Mouse (Mus musculus) cerebellum, adult 11 months (tissue): ENCODE results near the gene Exoc6.

Experiments used
- DNase-seq: peaks from one replicate; pipeline ENCODE4 v3.0.0; 2022

Exoc6 gene

DNA sequence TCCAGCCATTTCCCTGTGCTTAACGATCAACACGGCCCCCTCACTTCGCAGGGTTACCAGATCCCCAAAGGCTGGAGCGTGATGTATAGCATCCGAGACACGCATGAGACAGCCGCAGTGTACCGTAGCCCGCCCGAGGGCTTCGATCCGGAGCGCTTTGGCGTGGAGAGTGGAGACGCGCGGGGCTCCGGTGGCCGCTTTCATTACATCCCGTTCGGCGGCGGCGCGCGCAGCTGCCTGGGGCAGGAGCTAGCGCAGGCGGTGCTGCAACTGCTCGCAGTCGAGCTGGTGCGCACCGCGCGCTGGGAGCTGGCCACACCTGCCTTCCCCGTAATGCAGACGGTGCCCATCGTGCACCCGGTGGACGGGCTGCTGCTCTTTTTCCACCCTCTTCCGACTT lies 142.7 kb downstream of the Exoc6 start:
- DNase-seq: no peak

DNA sequence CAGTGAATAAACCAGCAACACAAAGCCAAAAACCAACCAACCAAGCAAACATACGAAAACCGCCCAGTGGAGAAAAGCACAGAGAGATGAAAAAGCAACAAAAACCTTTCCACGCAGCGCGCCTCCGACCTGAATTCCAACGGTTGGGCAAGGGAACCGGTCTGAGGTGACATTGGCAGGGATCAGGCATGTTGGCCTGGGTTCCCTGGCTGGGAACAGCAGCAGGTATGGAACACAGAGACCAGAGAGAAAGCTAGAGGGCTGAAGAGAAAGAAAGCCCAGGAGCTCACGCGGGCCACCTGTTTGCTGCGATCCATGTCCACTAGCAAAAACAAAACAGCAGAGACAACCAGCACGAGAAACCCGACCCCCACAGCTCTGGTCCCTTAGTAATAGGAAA lies 144.9 kb downstream of the Exoc6 start:
- DNase-seq: no peak

DNA sequence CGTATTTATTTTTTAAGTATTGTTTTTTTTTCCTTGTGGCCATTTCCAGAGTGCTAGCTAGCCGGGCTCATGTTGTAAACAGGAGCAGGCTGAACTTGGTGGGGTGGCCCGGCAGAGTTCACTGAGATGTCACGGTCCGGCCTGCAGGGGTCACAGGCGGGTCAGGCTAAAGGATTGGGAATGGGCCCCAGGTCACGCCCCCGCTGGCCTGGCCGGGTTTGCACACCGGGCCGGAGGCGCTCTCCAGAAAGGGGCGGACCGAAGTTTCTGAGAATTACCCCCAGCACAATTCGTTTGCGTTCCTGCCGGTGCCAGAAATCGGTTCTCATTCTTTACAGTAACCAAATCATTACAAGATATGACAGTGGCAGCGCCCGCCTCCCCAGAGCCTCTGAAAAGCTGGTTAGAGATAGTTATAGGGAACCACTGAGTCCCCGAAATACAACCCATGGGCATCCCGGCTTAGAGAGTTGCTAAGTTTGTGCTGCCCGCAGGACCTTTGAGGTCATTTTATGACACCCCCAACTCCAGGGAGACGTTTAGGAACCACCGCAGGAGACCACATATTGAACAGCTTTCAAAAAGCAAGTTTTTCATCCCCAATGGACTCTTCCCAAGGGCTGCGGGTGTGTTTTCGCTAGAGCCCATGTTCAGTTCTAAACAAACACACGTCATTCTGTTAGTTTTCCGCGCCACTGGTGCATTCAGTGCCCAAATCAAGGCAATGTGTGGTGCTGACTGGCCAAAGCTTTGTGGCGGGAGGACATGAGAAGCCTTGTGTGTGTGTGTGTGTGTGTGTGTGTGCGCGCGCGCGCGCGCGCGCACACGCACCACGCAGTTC lies 145.8 kb downstream of the Exoc6 start:
- DNase-seq: no peak

DNA sequence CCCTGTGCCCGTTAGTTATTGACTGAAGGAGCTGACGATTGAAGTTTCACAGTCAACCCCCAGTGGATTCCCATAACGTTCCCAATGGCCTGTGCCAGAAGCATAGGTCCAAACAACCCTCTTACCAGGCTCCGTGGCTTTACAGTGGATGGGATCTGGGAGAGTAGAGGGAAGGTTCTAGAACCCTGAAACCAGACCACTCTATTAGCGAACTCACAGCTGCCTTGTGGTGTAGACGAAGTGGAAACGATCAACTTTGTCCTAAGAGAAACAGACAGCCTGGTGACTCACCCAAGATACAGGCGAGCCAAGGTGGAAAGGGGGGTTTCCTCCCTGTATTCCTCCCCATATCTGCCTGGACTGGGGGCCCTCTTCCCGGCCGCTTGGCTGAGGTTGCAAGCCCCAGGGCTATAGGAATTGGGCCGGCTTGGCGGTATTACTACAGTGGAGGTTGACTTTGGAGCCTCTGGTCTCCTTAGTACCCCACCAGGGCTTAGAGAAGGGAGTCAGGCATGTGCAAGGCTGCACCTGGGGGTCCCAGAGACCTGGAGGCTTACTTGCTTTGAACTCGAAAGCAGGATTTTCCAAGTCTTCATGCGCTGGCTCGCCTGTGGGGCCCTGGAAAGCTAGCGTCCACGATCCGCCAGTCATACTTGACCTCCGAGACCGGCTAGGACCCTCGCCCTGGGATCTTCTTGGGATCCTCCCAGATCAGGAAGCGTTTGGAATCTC lies 146.6 kb downstream of the Exoc6 start:
- DNase-seq: no peak

DNA sequence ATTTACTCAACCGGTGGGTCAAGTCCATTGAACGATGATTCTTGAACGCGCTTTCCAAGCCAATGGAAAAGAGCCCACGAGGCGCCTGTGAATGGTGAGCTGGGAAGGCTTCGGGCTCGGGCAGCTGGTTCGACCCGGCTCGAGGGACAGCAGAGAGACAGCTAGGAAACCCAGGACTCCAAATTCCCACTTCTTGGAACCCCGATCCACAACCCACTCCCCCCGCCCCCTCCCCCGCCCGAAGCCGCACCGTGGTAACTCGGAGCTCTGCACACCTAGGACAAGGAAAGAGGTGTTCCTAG lies 147.1 kb downstream of the Exoc6 start:
- DNase-seq: no peak

DNA sequence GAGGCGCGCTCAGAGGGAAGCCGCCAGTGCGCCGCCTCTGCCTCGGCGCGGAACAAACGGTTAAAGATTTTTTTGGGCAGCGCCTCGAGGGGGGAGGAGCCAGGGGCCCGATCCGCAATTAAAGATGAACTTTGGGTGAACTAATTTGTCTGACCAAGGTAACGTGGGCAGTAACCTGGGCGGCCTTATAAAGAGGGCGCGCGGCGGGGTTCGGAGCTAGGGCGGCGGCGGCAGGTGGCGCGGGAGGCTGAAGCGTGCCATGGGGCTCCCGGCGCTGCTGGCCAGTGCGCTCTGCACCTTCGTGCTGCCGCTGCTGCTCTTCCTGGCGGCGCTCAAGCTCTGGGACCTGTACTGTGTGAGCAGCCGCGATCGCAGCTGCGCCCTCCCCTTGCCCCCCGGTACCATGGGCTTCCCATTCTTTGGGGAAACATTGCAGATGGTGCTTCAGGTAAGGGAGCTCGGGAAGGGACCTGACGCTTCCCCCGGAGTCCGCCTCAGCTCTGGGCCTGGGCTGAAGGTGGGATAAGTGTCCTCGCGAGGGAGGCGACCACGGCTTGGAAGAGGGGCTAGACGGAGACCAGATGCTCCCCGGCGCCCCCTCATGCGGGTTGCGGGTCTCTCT lies 147.5 kb downstream of the Exoc6 start, which contains the start of gene Cyp26a1:
Gene Cyp26a1 (plus strand): TSS at position 148 of the 622 bp plus-strand sequence.
- no peak for DNase-seq

DNA sequence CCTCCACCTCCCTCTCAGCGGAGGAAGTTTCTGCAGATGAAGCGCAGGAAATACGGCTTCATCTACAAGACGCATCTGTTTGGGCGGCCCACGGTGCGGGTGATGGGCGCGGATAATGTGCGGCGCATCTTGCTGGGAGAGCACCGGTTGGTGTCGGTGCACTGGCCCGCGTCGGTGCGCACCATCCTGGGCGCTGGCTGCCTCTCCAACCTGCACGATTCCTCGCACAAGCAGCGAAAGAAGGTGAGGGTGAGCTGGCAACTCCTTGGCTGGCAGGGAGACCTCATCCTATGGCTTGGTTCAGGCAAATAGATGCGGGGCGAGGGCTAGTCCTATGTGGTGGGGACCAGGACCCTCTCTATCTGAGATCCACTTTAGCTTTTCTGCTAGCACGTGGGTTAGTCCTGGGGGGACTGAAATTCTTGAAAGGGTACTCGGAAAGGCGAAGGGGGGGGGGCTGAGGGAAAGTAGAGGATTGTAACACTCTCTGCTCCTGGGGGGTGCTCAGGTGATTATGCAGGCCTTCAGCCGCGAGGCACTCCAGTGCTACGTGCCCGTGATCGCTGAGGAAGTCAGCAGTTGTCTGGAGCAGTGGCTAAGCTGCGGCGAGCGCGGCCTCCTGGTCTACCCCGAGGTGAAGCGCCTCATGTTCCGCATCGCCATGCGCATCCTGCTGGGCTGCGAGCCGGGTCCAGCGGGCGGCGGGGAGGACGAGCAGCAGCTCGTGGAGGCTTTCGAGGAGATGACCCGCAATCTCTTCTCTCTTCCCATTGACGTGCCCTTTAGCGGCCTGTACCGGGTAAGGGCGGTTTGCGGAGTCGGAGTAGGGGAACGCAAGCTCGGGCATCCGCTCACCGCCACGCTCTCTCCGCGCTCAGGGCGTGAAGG lies 148.3 kb downstream of the Exoc6 start:
- DNase-seq: no peak

DNA sequence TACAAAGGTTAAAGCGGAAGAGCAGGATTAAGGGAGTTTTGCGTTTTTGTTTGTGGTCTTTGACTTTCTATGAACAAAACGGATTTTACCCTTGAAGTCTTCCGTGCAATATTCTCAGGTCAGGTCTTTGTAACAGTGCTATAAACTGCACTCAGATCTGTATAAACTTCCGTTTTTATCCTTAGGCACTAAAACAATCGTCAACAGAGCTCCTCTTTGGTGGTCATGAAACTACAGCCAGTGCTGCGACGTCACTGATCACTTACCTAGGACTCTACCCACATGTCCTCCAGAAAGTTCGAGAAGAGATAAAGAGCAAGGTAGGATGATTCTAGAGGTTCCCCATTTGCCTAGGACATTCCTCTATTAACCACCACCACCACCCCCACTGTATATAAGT lies 149.5 kb downstream of the Exoc6 start:
- no peak for DNase-seq

DNA sequence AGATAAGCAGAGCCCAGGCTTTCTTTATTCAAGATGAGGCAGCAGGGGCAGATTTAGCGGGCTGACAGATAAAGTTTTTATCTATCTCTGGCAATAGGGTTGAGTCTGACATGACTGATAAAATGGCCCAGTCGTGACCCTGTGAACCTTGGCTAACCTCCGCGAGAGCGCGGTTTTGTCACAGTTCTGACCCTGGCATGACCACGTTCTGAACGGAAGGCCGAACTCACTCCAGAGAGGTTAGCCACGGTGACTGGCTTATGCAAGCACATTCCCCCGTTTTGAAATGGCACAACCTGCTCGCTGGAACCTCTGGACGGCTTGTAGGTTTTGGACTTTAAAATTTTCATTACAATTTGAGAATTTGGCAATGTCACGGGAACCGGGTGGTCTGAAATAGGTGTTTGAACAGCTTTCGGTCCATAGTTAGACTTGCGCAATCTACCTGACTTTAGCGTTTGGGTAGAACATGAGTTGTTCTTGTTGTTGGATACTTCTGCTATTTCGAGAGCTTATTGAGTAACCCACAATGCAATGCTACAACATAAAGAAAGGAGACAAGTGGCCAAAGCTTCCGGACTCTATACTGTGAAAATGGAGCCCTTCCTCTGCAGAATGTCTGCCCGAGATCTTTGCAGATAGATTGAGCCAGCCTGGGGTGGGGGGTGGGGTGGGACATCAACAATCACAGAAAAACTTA lies 152.3 kb downstream of the Exoc6 start:
- DNase-seq: no peak

DNA sequence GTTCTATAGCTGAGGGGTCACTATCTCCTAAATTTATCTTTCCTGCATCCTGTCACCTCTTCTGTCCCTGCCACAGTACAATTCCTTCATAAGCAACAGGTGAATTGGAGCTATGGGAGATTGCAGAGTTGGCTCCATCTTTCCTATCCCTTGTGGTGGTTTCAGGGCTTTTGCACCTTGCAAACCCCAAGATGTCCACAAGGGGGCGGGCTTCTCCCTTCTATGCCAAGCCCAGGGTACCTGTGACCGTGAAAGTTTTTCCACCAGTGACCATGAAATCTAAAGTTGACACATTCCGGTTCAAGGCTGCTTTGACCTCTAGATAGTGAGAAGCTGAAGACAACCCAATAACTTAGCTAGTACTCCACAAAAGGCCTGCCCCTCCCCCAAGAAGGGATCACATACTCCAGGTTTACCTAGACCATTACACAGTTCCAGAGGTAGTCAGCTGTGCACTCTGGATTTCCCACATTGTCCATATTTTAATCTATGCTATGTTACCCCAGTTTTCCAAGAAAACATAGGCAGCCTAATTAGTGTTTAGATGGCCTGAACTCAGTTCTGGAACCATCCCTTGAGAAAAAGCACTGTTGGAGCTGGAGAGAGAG lies 153.8 kb downstream of the Exoc6 start:
- no peak for DNase-seq

DNA sequence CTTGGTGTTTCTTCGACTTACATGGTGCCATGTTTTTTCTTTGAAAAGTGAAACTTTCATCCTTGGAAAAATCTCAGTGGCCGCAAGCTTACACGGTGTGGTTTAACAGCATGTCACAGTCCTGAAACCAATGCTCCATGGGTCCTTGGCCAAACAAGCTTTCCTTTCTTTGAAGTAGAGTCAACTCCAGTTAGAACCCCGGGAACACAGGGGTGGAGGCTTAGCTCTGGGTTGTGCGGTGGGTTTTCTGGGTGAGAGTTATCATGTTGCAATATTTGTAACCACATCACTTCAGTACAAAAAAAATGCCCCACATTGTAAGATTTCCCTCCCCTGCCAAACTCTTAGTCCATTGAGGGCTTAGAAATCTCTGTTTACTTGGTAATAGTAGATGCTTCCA lies 155.5 kb downstream of the Exoc6 start:
- DNase-seq: no peak

DNA sequence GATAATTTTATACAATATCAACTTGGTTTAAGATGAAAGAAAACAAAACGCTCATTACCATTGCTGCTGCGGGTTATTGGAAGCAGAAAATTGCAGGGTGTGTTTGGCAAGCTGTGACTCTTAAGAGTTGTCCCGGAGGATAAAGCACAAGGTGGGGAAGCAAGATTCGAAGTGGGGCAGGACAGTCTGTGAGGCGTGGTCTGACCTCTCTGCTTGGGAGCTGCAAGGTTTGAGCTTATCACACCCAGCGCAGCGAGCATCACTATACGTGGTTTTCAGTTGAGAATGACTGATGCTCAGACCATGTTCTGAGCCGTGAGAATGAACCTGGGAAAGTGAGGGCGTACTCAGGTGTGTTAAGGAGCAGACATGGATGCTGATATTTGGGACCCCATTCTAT lies 164.5 kb downstream of the Exoc6 start:
- no peak for DNase-seq

DNA sequence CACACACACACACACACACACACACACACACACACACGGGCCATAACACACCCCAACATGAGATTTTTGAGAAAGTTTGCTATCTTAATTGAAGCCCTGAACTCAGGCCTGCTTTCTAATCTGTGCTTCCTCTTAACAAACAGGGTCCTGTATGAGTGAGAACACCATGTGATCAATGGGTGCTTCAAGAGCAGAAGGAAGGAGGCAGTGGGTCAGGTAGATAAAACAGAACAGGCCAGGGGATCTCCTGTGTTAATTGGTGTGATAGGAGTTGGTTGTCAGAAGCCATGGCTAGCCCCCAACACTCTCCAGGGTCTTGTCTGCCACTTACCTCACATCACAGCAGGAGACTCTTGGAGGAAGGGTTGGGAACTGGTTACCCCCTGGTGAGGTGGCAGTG lies 165.8 kb downstream of the Exoc6 start:
- DNase-seq: no peak

DNA sequence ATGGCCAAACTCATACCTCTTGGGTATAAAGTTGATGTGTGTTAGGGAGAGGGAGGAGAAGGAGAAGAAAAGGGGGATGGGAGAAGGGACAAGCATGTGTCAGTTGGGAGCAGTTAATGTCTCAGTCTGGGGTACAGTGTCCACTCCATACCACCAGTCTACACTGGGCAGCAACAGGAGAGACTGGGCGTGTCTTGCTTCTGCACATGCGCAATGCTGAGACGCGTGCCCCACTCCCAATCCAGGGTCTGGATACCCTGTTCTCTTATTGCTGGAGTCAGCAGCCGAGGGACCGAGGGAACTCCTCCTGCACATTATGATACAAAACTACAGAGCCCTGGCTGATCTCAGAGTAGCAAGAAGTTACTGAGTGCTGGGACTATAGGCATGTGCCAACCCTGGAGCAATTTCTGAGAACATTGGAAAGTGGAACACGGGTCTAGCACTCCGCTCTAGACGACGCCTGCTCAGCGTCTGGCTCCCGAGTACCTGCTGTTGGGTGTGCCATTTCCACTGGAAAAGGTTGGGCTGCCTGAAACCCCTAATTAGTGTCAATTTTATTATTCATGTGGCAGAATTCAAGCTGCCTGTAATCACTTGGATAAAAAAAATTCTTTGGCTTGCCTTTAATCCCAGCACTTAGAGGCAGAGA lies 166.4 kb downstream of the Exoc6 start:
- DNase-seq: no peak

DNA sequence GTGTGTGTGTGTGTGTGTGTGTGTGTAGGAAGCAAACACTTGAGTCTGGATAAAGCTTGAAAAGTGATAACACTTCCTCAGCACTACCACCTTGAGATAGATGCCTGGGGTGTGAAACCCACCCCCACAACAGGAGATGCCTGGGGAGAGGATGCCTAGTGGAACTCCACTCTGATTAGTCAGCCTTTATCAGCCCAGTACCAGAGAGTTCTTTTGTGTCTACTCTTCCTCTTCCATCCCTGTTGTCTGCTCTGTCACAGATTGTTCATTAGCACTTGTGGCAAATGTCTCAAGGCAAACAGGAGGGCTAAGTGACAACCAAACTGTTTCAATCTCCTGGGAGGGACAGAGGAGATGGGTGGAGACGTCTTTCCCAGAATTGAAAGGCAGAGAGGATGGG lies 168.9 kb downstream of the Exoc6 start:
- no peak for DNase-seq

DNA sequence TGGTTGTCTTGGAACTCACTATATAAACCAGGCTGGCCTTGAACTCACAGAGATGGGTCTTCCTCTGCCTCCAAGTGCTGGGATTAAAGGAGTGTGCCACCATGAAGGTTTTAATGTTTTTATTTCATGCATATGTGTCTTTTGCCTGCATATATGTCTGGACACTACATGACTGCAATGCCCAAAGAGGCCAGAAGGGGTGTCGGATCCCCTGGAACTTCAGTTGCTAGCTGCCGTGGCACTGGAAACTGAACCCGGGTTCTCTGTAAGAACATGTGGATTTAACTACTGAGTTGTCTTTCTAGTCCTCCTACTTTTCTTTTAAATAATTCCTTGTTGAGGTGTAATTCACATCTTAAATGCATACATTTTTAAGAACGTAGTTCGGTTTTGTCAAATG lies 174.4 kb downstream of the Exoc6 start:
- DNase-seq: no peak

DNA sequence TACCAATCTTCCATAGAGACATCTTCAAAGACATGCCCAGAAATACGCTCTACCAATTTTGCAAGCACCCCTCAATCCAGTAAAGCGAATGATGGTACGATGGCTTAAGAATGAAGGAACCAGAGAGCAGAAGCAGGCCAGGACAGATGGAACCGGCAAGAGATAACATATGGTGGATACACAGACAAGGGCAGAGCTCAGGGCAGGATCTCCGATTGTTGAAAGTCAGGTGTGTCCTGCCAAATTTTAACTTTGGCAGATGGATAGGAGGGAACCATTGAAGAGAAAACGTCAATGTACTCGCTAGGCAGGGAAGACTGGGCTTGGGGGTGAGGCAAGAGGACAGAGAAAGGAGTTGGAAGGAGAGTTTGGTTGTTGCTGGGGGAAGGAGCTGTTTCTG lies 176.4 kb downstream of the Exoc6 start:
- DNase-seq: no peak

DNA sequence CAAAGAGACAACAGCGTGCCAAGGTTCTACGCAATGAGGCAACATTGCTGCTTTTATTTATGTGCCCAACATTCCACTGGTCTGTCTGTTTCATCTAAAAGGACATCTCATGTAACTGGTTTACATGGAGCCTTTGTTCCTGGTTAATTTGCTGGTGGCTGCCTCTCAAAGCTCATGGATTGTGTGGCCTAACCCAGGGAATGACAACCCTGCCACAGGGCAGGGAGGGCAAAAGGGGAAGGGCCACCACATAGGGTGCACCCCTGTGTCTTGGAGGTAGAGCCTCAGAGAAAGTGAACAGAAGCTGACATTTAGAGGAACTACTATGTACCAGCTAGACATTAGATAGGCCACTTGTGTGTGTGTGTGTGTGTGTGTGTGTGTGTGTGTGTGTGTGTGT lies 177.1 kb downstream of the Exoc6 start:
- no peak for DNase-seq
